Mouse (Mus musculus) stomach, postnatal 0 days (tissue): Measurements from ENCODE around the gene Snorc.

Source experiments
- CTCF ChIP-seq: IDR thresholded peaks from 2 replicates; pipeline ENCODE4 v1.5.1; 2016; ENCODE audit warnings: antibody characterized with exemption, low read depth, mild to moderate bottlenecking, moderate library complexity
- EP300 ChIP-seq: optimal IDR thresholded peaks from 2 replicates; pipeline ENCODE3; 2016; ENCODE audit warnings: antibody characterized with exemption

- TF ChIP-seq EP300 (no peak), CTCF (peak; percentile 15; the same call in 1 of the 2 replicates)
These were observed 40.8 kb downstream of the Snorc start for GRCm38 (mm10) chr1:87510845-87511244.
